In the genomic region with DNA sequence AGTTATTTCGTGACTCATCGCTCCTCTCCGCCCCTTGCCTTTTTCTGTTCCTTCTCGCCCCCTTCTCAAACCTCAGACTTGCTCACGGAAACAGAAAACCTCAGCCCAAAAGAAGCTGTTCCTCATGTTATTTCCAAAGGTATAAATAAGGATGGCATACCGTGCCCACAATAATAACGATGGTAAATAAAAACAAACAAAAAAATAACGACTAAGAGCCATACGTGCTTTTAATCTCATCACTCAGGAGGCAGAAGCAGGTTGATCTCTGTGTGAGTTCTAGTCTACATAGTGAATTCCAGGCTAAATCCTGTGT, we compare ENCODE assay signal across 8 mouse cellular contexts. TPM values are rescaled to one million over a fixed set of nuclear protein-coding genes. Genes with fewer than 3 reads are reported as not detected.
A peak's percentile ranks its signal among the peaks of the same experiment; 100 is the strongest.
DNase-seq lines count a peak whose midpoint lies in the region; ATAC-seq and TF ChIP-seq lines count a peak whose summit lies in the region.

No protein-coding gene starts in this region.

- no peak for DNase-seq in heart, postnatal 25 days (ENCODE audit: low spot score)
- no peak for DNase-seq in G1E (ENCODE audit: low spot score)
- no peak for DNase-seq in hindbrain, embryonic 10.5 days (ENCODE audit: low spot score)
- no peak for DNase-seq in midbrain, embryonic 11.5 days (ENCODE audit: low spot score, missing footprints)
- DNase-seq in left cerebral cortex, postnatal 25 days (ENCODE audit: low spot score in 2 of 2): no peak
- no peak for DNase-seq in Muller cell, postnatal 12 days (ENCODE audit: inconsistent ontology term)
- DNase-seq in cerebellum, adult 9-11 months: no peak

- ATAC-seq in heart, embryonic 15.5 days (replicated peaks; ENCODE audit: insufficient number of reproducible peaks, insufficient read depth, low FRiP score, low read depth): no peak
- no peak for ATAC-seq in G1E (ENCODE audit: extremely low read depth, insufficient number of reproducible peaks, low FRiP score, poor library complexity, severe bottlenecking)
- no peak for ATAC-seq in midbrain, embryonic 11.5 days (ENCODE audit: low FRiP score)

- no peaks in the 10 kb centered on the region for H3K36me3 ChIP-seq in heart, embryonic 15.5 days
- no peaks in the 10 kb centered on the region for H3K36me3 ChIP-seq in G1E (replicated peaks)
- H3K36me3 ChIP-seq in hindbrain, embryonic 10.5 days: no peaks in the 10 kb centered on the region
- H3K36me3 ChIP-seq in midbrain, embryonic 11.5 days (ENCODE audit: control insufficient read depth, insufficient read depth, low read length): no peaks in the 10 kb centered on the region

- H3K4me1 ChIP-seq in heart, embryonic 15.5 days (replicated peaks): peaks cover 13% of the 10 kb centered on the region
- peaks cover 23% of the 10 kb centered on the region for H3K4me1 ChIP-seq in G1E (ENCODE audit: insufficient read depth, low read depth, low read length)
- peaks cover 10% of the 10 kb centered on the region; the same call in 1 of the 2 replicates for H3K4me1 ChIP-seq in hindbrain, embryonic 10.5 days (replicated peaks)
- no peaks in the 10 kb centered on the region for H3K4me1 ChIP-seq in midbrain, embryonic 11.5 days (ENCODE audit: control insufficient read depth, insufficient read depth, low read length)

- intact Hi-C loops in heart, postnatal 25 days (cut with DNase I): loop anchor here (1.0 kb wide), 1 partner anchor 108 kb away; no protein-coding TSS in a partner anchor
- intact Hi-C loops in left cerebral cortex, postnatal 25 days (cut with DNase I): loop anchor here (1.0 to 5.0 kb wide), 3 partner anchors 68 to 362 kb away; partner anchors contain the start of gene Cx3cl1

- H3K4me3 ChIP-seq in heart, embryonic 15.5 days: peak overlapping the region; percentile 66
- peak overlapping the region; percentile 67 for H3K4me3 ChIP-seq in G1E (ENCODE audit: low read depth, low read length)
- H3K4me3 ChIP-seq in hindbrain, embryonic 10.5 days: peak overlapping the region; percentile 61
- H3K4me3 ChIP-seq in midbrain, embryonic 11.5 days (ENCODE audit: low read depth, low read length): peak overlapping the region; percentile 40

- no peak overlapping the region for H3K27ac ChIP-seq in heart, embryonic 15.5 days
- peak overlapping the region; percentile 69; the same call in 1 of the 2 replicates for H3K27ac ChIP-seq in hindbrain, embryonic 10.5 days
- H3K27ac ChIP-seq in midbrain, embryonic 11.5 days (ENCODE audit: low read depth, low read length): 0 out of 2 replicates have a peak overlapping the region, but pooled peaks have one; percentile 9

- no peaks in the 10 kb centered on the region for H3K9me3 ChIP-seq in heart, embryonic 15.5 days (replicated peaks)
- H3K9me3 ChIP-seq in G1E (replicated peaks): no peaks in the 10 kb centered on the region
- H3K9me3 ChIP-seq in hindbrain, embryonic 10.5 days: no peaks in the 10 kb centered on the region
- H3K9me3 ChIP-seq in midbrain, embryonic 11.5 days (ENCODE audit: control insufficient read depth, low read length): no peaks in the 10 kb centered on the region

- H3K9ac ChIP-seq in heart, embryonic 15.5 days: peak overlapping the region; percentile 38
- peak overlapping the region; percentile 60 for H3K9ac ChIP-seq in midbrain, embryonic 11.5 days (ENCODE audit: low read length)

- H3K27me3 ChIP-seq in heart, embryonic 15.5 days: no peaks in the 10 kb centered on the region
- peaks cover 23% of the 10 kb centered on the region for H3K27me3 ChIP-seq in G1E (ENCODE audit: insufficient read depth, low read length)
- H3K27me3 ChIP-seq in hindbrain, embryonic 10.5 days (ENCODE audit: insufficient read depth, poor library complexity, severe bottlenecking): peaks cover 10% of the 10 kb centered on the region; the same call in 1 of the 2 replicates
- no peaks in the 10 kb centered on the region for H3K27me3 ChIP-seq in midbrain, embryonic 11.5 days (ENCODE audit: control insufficient read depth, insufficient read depth, low read length)

- TF ChIP-seq CTCF in G1E (IDR thresholded peaks at IDR 0.05; ENCODE audit: low read depth, low read length): no peak

- WGBS in heart, embryonic 15.5 days: 18% methylated on average over 9 of the region's 9 CpGs
- WGBS in hindbrain, embryonic 10.5 days: 20% methylated on average over 9 of the region's 9 CpGs
- 22% methylated on average over 9 of the region's 9 CpGs for WGBS in midbrain, embryonic 11.5 days

- H3K4me2 ChIP-seq in heart, embryonic 15.5 days: peak overlapping the region; percentile 82
- peak overlapping the region; percentile 50 for H3K4me2 ChIP-seq in midbrain, embryonic 11.5 days

RNA-seq across cellular contexts. Expression of gene Pllp, which starts 8.5 kb away (rescaled TPM):
- 0.23 and 0.96 TPM in 2 replicates for polyA plus RNA-seq in heart, embryonic 15.5 days (2015; fragmentation: Nextera tagmentation; extraction: Ambion mirVana)
- total RNA-seq in heart, postnatal 25 days (2021): under 1 TPM in 1 of 2 experiments, not detected in 1; 0.39 TPM
- total RNA-seq in G1E (2014; fragmentation: Nextera tagmentation) (not detected in 2 replicates), G1E (2017) (0.12 and 0.22 TPM in 2 replicates)
- polyA plus RNA-seq in G1E (2012): not detected in 2 replicates
- 0.15 and 0.21 TPM in 2 replicates for polyA plus RNA-seq in hindbrain, embryonic 10.5 days (2016; fragmentation: Nextera tagmentation; extraction: Ambion mirVana)
- 0.66 TPM in 1 of 2 replicates, not detected in the other for polyA plus RNA-seq in midbrain, embryonic 11.5 days (2014; fragmentation: Nextera tagmentation; extraction: Ambion mirVana)
- 10 to 100 TPM; 37.5 to 40.2 TPM for total RNA-seq in left cerebral cortex, postnatal 25 days (2021)

RNA-seq across cellular contexts. Expression of gene Arl2bp, which starts 38.2 kb away (rescaled TPM):
- polyA plus RNA-seq in heart, embryonic 15.5 days (2015; fragmentation: Nextera tagmentation; extraction: Ambion mirVana): 112 and 121 TPM in 2 replicates
- total RNA-seq in heart, postnatal 25 days (2021): 10 to 100 TPM; 82.3 to 84.2 TPM
- total RNA-seq in G1E (2014; fragmentation: Nextera tagmentation) (93.0 and 123 TPM in 2 replicates), G1E (2017) (156 and 180 TPM in 2 replicates)
- polyA plus RNA-seq in G1E (2012): 71.6 and 104 TPM in 2 replicates
- polyA plus RNA-seq in hindbrain, embryonic 10.5 days (2016; fragmentation: Nextera tagmentation; extraction: Ambion mirVana): 205 and 217 TPM in 2 replicates
- 94.6 and 108 TPM in 2 replicates for polyA plus RNA-seq in midbrain, embryonic 11.5 days (2014; fragmentation: Nextera tagmentation; extraction: Ambion mirVana)
- total RNA-seq in left cerebral cortex, postnatal 25 days (2021): 100 to 1,000 TPM; 157 to 158 TPM

RNA-seq across cellular contexts. Expression of gene Ccl22, which starts 40.8 kb away (rescaled TPM):
- 0.08 TPM in 1 of 2 replicates, not detected in the other for polyA plus RNA-seq in heart, embryonic 15.5 days (2015; fragmentation: Nextera tagmentation; extraction: Ambion mirVana)
- total RNA-seq in heart, postnatal 25 days (2021): not detected
- total RNA-seq in G1E (2014; fragmentation: Nextera tagmentation): not detected in 2 replicates
- total RNA-seq in G1E (2017): 0.22 TPM in 1 of 2 replicates, not detected in the other
- polyA plus RNA-seq in G1E (2012): 0.02 TPM in 1 of 2 replicates, not detected in the other
- polyA plus RNA-seq in hindbrain, embryonic 10.5 days (2016; fragmentation: Nextera tagmentation; extraction: Ambion mirVana): not detected in 2 replicates
- not detected in 2 replicates for polyA plus RNA-seq in midbrain, embryonic 11.5 days (2014; fragmentation: Nextera tagmentation; extraction: Ambion mirVana)
- under 1 TPM in 1 of 2 experiments, not detected in 1; 0.21 TPM for total RNA-seq in left cerebral cortex, postnatal 25 days (2021)
